Mouse (Mus musculus) heart, embryonic 13.5 days (tissue): ENCODE results near the gene Uqcr11. TPM values are rescaled to one million over a fixed set of nuclear protein-coding genes. Genes with fewer than 3 reads are reported as not detected.
A peak's percentile ranks its signal among the peaks of the same experiment; 100 is the strongest.

Experiments used
- ATAC-seq: fragments of 200-750 bp; cut with Nextera tagmentation; 2 replicates; pipeline ENCODE4 v1.8.0; 2017; ENCODE audit warnings: moderate TSS enrichment; ENCODE audit not compliant: insufficient number of reproducible peaks, low FRiP score, low TSS enrichment; ENCODE audit errors: extremely low read depth
- H3K27ac ChIP-seq: fragments of 300-500 bp; sonication (generic); replicated peaks from 2 replicates; pipeline ENCODE4 v1.5.1; 2015; ENCODE audit warnings: moderate library complexity, mild to moderate bottlenecking, inconsistent platforms
- H3K27me3 ChIP-seq: fragments of 300-500 bp; sonication (generic); replicated peaks from 2 replicates; pipeline ENCODE4 v1.6.1; 2015; ENCODE audit warnings: mild to moderate bottlenecking, inconsistent platforms
- H3K36me3 ChIP-seq: fragments of 300-500 bp; sonication (generic); 2 replicates; pipeline ENCODE4 v1.6.1; 2015; ENCODE audit warnings: mild to moderate bottlenecking, inconsistent platforms
- H3K4me1 ChIP-seq: fragments of 300-500 bp; sonication (generic); 2 replicates; pipeline ENCODE4 v1.6.1; 2015; ENCODE audit warnings: inconsistent platforms
- H3K4me2 ChIP-seq: fragments of 300-500 bp; sonication (generic); 2 replicates; pipeline ENCODE4 v1.6.1; 2015; ENCODE audit warnings: inconsistent platforms, mild to moderate bottlenecking, moderate library complexity
- H3K4me3 ChIP-seq: fragments of 300-500 bp; sonication (generic); 2 replicates; pipeline ENCODE4 v1.5.1; 2015; ENCODE audit warnings: moderate library complexity, mild to moderate bottlenecking, inconsistent platforms
- H3K9ac ChIP-seq: fragments of 300-500 bp; sonication (generic); 2 replicates; pipeline ENCODE4 v1.6.1; 2015; ENCODE audit warnings: inconsistent platforms, mild to moderate bottlenecking, moderate library complexity
- H3K9me3 ChIP-seq: fragments of 300-500 bp; sonication (generic); 2 replicates; pipeline ENCODE4 v1.6.1; 2016; ENCODE audit warnings: inconsistent platforms
- WGBS: fragments of 180-500 bp; shearing (Covaris S2); methylation state at CpG from one replicate; pipeline ENCODE4 v1.1.7; 2015; ENCODE audit warnings: mixed read lengths; 5-methylcytosine and 5-hydroxymethylcytosine counted together
- polyA plus RNA-seq: library from polyadenylated mRNA; unstranded; fragments of >200 nt; fragmentation: Nextera tagmentation; extraction: Ambion mirVana; gene quantifications from 2 replicates; pipeline ENCODE4 v1.2.1, GENCODE M21; 2015

Gene Uqcr11
- polyA plus RNA-seq, 1 experiment from 2014 or later = 1,246 TPM

DNA sequence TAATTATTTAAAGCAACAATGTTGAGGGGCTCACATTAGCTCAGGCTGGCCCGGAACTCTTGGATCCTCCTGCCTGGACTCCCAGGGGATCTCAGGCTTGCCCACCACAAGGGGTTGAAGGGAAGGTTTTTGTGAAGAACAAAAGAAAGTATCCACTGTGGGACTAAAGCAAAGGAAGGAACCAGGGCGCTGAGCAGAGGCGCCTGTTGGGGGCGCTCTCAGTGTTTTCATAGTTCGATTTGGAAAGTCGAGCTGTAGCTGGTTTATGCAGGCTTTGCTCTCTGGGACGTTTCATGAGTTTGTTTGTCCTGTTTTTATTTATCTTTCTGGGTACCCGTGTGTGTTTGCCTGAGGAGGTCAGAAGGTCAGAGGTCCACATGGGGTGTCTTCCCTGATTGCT is 35.0 kb upstream of the Uqcr11 start:
- ATAC-seq = no peak
- Histone ChIP-seq H3K4me2 (no peak overlapping the region), H3K36me3 (no peaks in the 10 kb centered on the region), H3K27ac (no peak overlapping the region), H3K9me3 (no peaks in the 10 kb centered on the region), H3K27me3 (peaks cover 42% of the 10 kb centered on the region), H3K4me3 (no peak overlapping the region), H3K4me1 (peaks cover 11% of the 10 kb centered on the region), H3K9ac (no peak overlapping the region)
- WGBS = 54% methylated on average over 8 of the region's 8 CpGs

DNA sequence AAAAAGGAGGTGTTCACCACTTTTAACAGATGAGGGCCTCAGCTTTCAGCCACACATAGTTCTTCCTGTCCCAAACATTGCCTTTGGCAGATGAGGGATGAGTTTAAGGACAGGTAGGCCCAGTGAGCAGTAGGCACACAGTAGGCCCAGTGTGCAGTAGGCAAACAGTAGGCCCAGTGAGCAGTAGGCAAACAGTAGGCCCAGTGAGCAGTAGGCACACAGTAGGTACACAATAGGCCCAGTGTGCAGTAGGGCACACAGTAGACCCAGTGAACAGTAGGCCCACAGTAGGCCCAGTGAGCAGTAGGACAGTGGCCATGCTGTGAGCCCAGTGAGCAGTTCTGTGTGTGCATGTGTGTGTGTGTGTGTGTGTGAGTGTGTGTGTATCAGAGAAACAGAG is 33.4 kb upstream of the Uqcr11 start:
- no peaks in the 10 kb centered on the region for H3K9me3 ChIP-seq
- H3K4me2 ChIP-seq = no peak overlapping the region
- peaks cover 33% of the 10 kb centered on the region for H3K27me3 ChIP-seq
- no peaks in the 10 kb centered on the region for H3K36me3 ChIP-seq
- no peak overlapping the region for H3K9ac ChIP-seq
- H3K27ac ChIP-seq = no peak overlapping the region
- no peak overlapping the region for H3K4me3 ChIP-seq
- no peak for ATAC-seq
- H3K4me1 ChIP-seq = peaks cover 16% of the 10 kb centered on the region

- WGBS = 60% methylated on average over 4 of the region's 4 CpGs
Measured at GRCm38 (mm10) chr10:80437973-80438372, 31.3 kb upstream of the Uqcr11 start.

GRCm38 (mm10) chr10:80436276-80436675 is 29.6 kb upstream of the Uqcr11 start:
- Histone ChIP-seq H3K9me3 (no peaks in the 10 kb centered on the region), H3K36me3 (no peaks in the 10 kb centered on the region), H3K4me2 (peak overlapping the region; percentile 43), H3K27me3 (peaks cover 9% of the 10 kb centered on the region), H3K4me3 (peak overlapping the region; percentile 6; the same call in 1 of the 2 replicates), H3K27ac (peak overlapping the region; percentile 45), H3K9ac (peak overlapping the region; percentile 52; the same call in 1 of the 2 replicates), H3K4me1 (peaks cover 36% of the 10 kb centered on the region)
- 9% methylated on average over 9 of the region's 9 CpGs for WGBS
- ATAC-seq = no peak

More at GRCm38 (mm10) chr10:80437973-80438372, 31.3 kb upstream of the Uqcr11 start:
- no peaks in the 10 kb centered on the region for H3K36me3 ChIP-seq
- peaks cover 22% of the 10 kb centered on the region for H3K4me1 ChIP-seq
- H3K9me3 ChIP-seq = no peaks in the 10 kb centered on the region
- no peak overlapping the region for H3K4me2 ChIP-seq
- no peak overlapping the region for H3K4me3 ChIP-seq
- no peak overlapping the region for H3K27ac ChIP-seq
- no peak overlapping the region for H3K9ac ChIP-seq
- peaks cover 16% of the 10 kb centered on the region for H3K27me3 ChIP-seq
- no peak for ATAC-seq

DNA sequence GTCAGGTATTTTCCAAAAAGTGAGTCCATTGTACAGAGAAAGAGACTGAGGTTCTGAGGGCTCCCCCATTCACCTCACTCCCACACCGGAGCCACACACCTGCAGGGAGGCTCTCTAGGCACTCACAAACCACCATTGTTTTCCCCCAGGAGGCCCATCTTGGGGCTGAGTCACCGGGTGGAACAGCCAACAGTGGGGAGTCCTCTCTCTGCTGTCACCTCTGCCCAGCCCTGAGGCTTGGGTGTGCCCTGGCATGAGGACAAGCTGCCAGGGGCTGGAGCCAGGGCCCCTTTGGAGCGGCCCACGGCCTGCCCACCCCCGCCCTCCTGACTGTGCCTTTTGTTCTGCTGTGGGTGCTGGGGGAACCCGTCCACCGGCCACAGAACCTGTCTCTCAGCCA is 29.1 kb upstream of the Uqcr11 start:
- no peak for ATAC-seq
- no peaks in the 10 kb centered on the region for H3K9me3 ChIP-seq
- H3K36me3 ChIP-seq = peaks cover 5% of the 10 kb centered on the region
- WGBS = 46% methylated on average over 7 of the region's 7 CpGs
- H3K27me3 ChIP-seq = peaks cover 9% of the 10 kb centered on the region
- H3K9ac ChIP-seq = peak overlapping the region; percentile 52
- 0 out of 2 replicates have a peak overlapping the region, but pooled peaks have one; percentile 6 for H3K4me3 ChIP-seq
- peaks cover 41% of the 10 kb centered on the region for H3K4me1 ChIP-seq
- peak overlapping the region; percentile 45 for H3K27ac ChIP-seq
- H3K4me2 ChIP-seq = peak overlapping the region; percentile 43

DNA sequence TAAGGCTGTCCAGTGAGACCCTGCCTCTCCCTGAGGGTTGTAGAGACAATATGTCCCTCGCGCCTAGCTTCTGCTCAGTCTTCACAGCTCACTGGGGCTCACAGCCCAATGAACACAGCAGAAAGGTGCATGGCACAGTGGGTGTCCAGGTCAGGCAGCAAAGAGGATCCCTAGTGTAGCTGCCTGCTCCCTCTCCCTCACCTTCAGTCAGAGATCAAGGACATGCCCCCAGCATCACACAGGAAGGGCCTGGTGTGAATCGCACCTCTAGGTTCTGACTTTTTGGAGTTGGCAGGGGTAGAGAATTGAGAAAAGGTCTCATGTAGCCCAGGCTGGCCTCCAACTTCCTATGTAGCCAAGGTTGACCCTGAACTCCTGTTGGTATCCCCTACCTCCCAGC is 28.2 kb upstream of the Uqcr11 start:
- H3K9me3 ChIP-seq = no peaks in the 10 kb centered on the region
- peaks cover 14% of the 10 kb centered on the region for H3K36me3 ChIP-seq
- ATAC-seq = no peak
- H3K4me1 ChIP-seq = peaks cover 49% of the 10 kb centered on the region
- H3K27ac ChIP-seq = no peak overlapping the region
- H3K9ac ChIP-seq = no peak overlapping the region
- H3K27me3 ChIP-seq = peaks cover 9% of the 10 kb centered on the region
- 71% methylated on average over 3 of the region's 3 CpGs for WGBS
- peak overlapping the region; percentile 92 for H3K4me2 ChIP-seq
- H3K4me3 ChIP-seq = no peak overlapping the region

- Histone ChIP-seq H3K4me1 (peaks cover 49% of the 10 kb centered on the region), H3K9me3 (no peaks in the 10 kb centered on the region), H3K27me3 (peaks cover 9% of the 10 kb centered on the region), H3K36me3 (peaks cover 20% of the 10 kb centered on the region), H3K4me3 (peak overlapping the region; percentile 99), H3K4me2 (peak overlapping the region; percentile 92), H3K9ac (peak overlapping the region; percentile 55; the same call in 1 of the 2 replicates), H3K27ac (0 out of 2 replicates have a peak overlapping the region, but pooled peaks have one; percentile 25)
- 9% methylated on average over 8 of the region's 8 CpGs for WGBS
- ATAC-seq = no peak
Measured at GRCm38 (mm10) chr10:80434233-80434592, 27.6 kb upstream of the Uqcr11 start.

DNA sequence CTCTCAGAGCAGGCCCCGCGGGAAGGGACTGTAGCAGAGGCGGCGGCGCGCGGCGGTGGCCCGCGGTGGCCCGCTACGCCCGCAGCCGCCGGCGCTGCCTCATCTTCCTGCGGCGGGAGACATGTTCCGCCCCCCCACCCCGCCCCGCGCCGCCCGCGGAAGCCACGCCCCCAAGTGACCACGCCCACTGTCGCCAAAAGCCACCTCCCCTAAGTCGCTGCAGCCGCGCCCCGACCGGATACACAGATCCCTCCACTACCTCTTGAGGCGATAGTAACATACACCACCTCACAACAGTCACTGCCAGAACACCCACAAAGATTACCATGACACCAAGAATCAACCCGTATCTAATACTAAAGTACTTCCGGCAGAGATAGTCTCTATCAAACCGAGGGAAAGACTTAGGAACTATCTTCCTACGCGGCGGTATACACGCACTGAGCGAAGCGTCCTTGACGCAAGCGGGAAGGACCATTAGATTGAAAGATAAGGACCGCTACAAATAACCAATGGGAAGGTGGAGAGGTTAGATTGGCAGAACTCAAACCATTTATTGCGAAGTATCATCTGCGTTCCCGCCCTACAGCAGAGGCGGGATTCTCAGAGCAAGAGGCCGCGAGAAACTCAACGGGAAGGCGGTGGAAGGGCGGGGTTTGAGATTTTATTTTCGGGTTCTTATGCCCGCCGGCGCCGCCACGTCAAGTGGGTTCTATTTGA is 27.0 kb upstream of the Uqcr11 start, which contains the start of gene Tcf3:
Tcf3 (minus strand) TSS at position 135 of the 720 bp plus-strand sequence.
- peaks cover 8% of the 10 kb centered on the region for H3K27me3 ChIP-seq
- peaks cover 26% of the 10 kb centered on the region for H3K36me3 ChIP-seq
- peak within 1 kb of the TSS; percentile 92 for H3K27ac ChIP-seq
- under 1% methylated on average over 47 of the region's 61 CpGs for WGBS
- H3K9me3 ChIP-seq = no peaks in the 10 kb centered on the region
- peak within 1 kb of the TSS; percentile 100 for H3K9ac ChIP-seq
- H3K4me3 ChIP-seq = peak within 1 kb of the TSS; percentile 99
- ATAC-seq = peak; percentile 77
- peaks cover 49% of the 10 kb centered on the region for H3K4me1 ChIP-seq
- peak within 1 kb of the TSS; percentile 92 for H3K4me2 ChIP-seq

DNA sequence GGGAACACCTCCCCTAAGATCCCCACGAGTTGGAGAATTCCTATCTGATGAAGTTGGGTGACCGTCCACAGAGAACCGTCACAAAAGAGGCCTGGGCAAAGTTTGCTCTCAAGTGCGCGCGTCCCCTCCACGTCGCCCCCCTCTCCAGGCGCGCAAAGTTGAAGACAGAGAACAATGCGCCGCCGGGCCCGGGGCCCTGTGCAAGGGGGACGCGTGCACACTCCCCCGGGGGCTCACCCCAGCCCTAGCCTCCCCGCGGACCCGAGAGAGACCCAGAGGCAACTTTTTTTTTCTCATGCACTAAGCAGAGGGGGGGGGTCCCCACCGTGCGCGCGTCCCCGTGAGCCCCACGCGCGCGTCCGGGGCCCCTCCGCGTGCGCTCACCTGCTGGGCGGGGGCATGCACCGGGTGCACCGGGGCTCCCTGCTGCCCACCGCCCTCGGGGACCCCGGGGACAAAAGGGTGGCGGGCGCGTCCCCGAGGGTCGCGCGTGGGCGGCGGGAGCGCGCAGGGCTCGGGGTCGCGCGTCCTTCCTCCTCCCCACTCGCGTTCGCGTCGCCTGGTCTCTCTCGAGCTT is 26.4 kb upstream of the Uqcr11 start:
- H3K36me3 ChIP-seq = peaks cover 32% of the 10 kb centered on the region
- no peaks in the 10 kb centered on the region for H3K9me3 ChIP-seq
- H3K9ac ChIP-seq = peak overlapping the region; percentile 100
- peak; percentile 6; the same call in 1 of the 2 replicates for ATAC-seq
- H3K4me2 ChIP-seq = peak overlapping the region; percentile 92
- H3K27me3 ChIP-seq = peaks cover 2% of the 10 kb centered on the region
- H3K4me3 ChIP-seq = peak overlapping the region; percentile 99
- H3K4me1 ChIP-seq = peaks cover 49% of the 10 kb centered on the region
- under 1% methylated on average over 53 of the region's 60 CpGs for WGBS
- H3K27ac ChIP-seq = peak overlapping the region; percentile 92

- peaks cover 39% of the 10 kb centered on the region for H3K36me3 ChIP-seq
- under 1% methylated on average over 4 of the region's 4 CpGs for WGBS
- H3K4me3 ChIP-seq = peak overlapping the region; percentile 99
- H3K4me2 ChIP-seq = peak overlapping the region; percentile 92
- peak overlapping the region; percentile 92 for H3K27ac ChIP-seq
- no peaks in the 10 kb centered on the region for H3K9me3 ChIP-seq
- ATAC-seq = no peak
- peaks cover 49% of the 10 kb centered on the region for H3K4me1 ChIP-seq
- peak overlapping the region; percentile 100 for H3K9ac ChIP-seq
- H3K27me3 ChIP-seq = no peaks in the 10 kb centered on the region; the same call in 1 of the 2 replicates
Measured at GRCm38 (mm10) chr10:80432387-80432785, 25.8 kb upstream of the Uqcr11 start.

- H3K36me3 ChIP-seq = peaks cover 45% of the 10 kb centered on the region
- H3K4me2 ChIP-seq = peak overlapping the region; percentile 92
- peak overlapping the region; percentile 99 for H3K4me3 ChIP-seq
- no peaks in the 10 kb centered on the region for H3K9me3 ChIP-seq
- ATAC-seq = no peak
- H3K4me1 ChIP-seq = peaks cover 49% of the 10 kb centered on the region
- peak overlapping the region; percentile 92 for H3K27ac ChIP-seq
- WGBS = 29% methylated on average over 16 of the region's 16 CpGs
- peak overlapping the region; percentile 100 for H3K9ac ChIP-seq
- no peaks in the 10 kb centered on the region; the same call in 1 of the 2 replicates for H3K27me3 ChIP-seq
Measured at GRCm38 (mm10) chr10:80431570-80432386, 25.1 kb upstream of the Uqcr11 start.
